Mouse (Mus musculus): ENCODE data around the gene Mon1b. TPM values are rescaled to one million over a fixed set of nuclear protein-coding genes. Genes with fewer than 3 reads are reported as not detected.

Mon1b gene
- total and polyA plus RNA-seq, 2 experiments from 2014 or later, result 10.4 to 23.7 TPM

- no peaks in the 10 kb centered on the region for H3K36me3 ChIP-seq (ENCODE audit: insufficient read depth)
- H3K27me3 ChIP-seq (ENCODE audit: insufficient read depth, low read length), result no peaks in the 10 kb centered on the region
- no peak overlapping the region; the same call in 1 of the 2 replicates for H3K4me2 ChIP-seq (ENCODE audit: low read depth)
- ATAC-seq (no peak), DNase-seq (no peak)
- no peak overlapping the region for H3K27ac ChIP-seq (ENCODE audit: low read depth, low read length)
- no peak for TF ChIP-seq CTCF (IDR thresholded peaks at IDR 0.05; ENCODE audit: low read depth)
- 0 out of 2 replicates have a peak, but pooled peaks cover 5% of the 10 kb centered on the region for H3K4me1 ChIP-seq (ENCODE audit: insufficient read depth)
- no peak overlapping the region for H3K9ac ChIP-seq
- 79% methylated on average over 8 of the region's 8 CpGs for WGBS
- H3K9me3 ChIP-seq (ENCODE audit: low read length), result no peaks in the 10 kb centered on the region
- no peak overlapping the region for H3K4me3 ChIP-seq (ENCODE audit: low read depth, low read length)
Measured at GRCm38 (mm10) chr8:113688543-113688915, 53.1 kb downstream of the Mon1b start.

GRCm38 (mm10) chr8:113691622-113692343, 56.4 kb downstream of the Mon1b start:
- no peaks in the 10 kb centered on the region for H3K27me3 ChIP-seq (ENCODE audit: insufficient read depth, low read length)
- no peak overlapping the region for H3K9ac ChIP-seq
- ATAC-seq (peak; percentile 43), DNase-seq (peak; percentile 24)
- TF ChIP-seq CTCF (IDR thresholded peaks at IDR 0.05; ENCODE audit: low read depth), result no peak
- H3K27ac ChIP-seq (ENCODE audit: low read depth, low read length), result 0 out of 2 replicates have a peak overlapping the region, but pooled peaks have one; percentile 17
- H3K4me3 ChIP-seq (ENCODE audit: low read depth, low read length), result no peak overlapping the region
- 0 out of 2 replicates have a peak, but pooled peaks cover 5% of the 10 kb centered on the region for H3K4me1 ChIP-seq (ENCODE audit: insufficient read depth)
- WGBS, result 44% methylated on average over 14 of the region's 14 CpGs
- no peaks in the 10 kb centered on the region for H3K36me3 ChIP-seq (ENCODE audit: insufficient read depth)
- no peaks in the 10 kb centered on the region for H3K9me3 ChIP-seq (ENCODE audit: low read length)
- H3K4me2 ChIP-seq (ENCODE audit: low read depth), result no peak overlapping the region; the same call in 1 of the 2 replicates

Other genes starting within 250 kb of the Mon1b start
- gene Syce1l, start 7.6 kb downstream of the Mon1b start, total RNA-seq (2014; rRNA removed), result 0.77 TPM in 1 of 2 replicates, not detected in the other
- gene Syce1l, start 7.6 kb downstream of the Mon1b start, polyA plus RNA-seq (2015; fragmentation: Nextera tagmentation; extraction: Ambion mirVana), result 0.26 TPM in 1 of 2 replicates, not detected in the other
- gene Adamts18, start 213.2 kb downstream of the Mon1b start, total RNA-seq (2014; rRNA removed), result 8.9 and 9.2 TPM in 2 replicates
- 3.6 and 4.7 TPM in 2 replicates for gene Adamts18, start 213.2 kb downstream of the Mon1b start, polyA plus RNA-seq (2015; fragmentation: Nextera tagmentation; extraction: Ambion mirVana)

Data from forebrain, postnatal 0 days (tissue).